Mouse (Mus musculus) 3T3-L1 (cell line): ENCODE measurements at regions not wholly inside any gene's neighbourhood (a gene's known extent, or its start where the extent isn't known, plus 50 kb on each side); places are given as distances from the start of the nearest gene placed in this dataset.

ENCODE experiments used
- DNase-seq: peaks from one replicate; pipeline ENCODE4 v3.0.0-alpha.2; 2015; ENCODE audit warnings: low read depth, low spot score

DNA sequence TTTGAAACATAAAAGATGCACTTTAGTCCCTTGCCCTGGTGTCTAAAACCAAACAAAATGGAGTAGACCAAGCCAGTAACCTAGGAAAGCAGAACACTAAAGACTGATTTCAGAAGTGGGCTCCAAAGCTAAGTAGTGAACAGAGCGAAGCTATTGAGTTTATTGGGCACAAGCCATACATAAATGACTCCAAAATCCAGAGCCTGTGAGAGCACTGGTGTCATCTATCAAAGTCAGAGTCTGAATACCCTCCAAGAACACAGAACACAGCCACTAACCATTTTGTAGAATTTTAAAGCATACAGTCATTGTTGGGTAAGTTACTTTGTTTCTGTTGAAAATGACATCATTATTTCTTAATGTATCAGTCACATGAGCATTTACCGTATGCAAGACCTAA, 175.0 kb upstream of the Lrig3 start:
- DNase-seq, result peak; percentile 20

DNA sequence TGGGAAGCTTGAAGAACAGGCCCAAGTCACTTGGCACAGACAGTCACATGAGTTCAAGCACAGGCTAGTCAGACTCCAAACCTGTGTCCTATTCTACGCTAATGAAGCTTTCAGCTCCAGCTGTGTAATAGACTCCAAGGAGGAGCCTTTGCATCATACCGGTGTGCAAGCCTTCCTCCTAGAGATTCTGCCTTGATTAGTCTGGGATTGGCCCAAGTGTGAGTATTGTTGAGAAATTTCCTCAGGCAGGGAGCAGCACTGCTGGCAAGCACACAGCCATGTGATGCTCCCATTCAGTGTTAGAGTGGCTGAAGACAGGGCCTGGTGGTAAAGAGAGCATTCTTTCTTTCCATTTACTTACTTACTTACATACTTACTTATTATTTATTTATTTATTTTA, 171.5 kb upstream of the Lrig3 start:
- DNase-seq, result no peak

DNA sequence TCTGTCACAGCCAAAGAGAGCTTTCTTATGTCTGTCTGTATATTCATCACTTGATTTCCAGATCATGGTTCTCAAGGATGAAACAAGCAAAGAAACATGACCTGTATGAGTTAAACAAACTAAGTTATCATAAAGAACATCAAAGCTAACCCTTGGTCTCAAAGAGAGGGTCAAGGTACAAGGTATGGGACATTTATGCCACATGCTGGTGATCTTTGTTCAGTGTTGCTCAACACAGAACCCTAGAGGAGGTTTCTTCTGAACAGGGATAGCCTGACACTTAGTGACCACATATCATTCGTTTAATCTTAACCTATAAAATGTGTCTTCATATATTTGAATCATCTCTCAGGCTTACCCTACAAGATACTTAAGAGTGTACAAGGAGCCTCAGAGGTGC, 170.6 kb upstream of the Lrig3 start:
- no peak for DNase-seq

DNA sequence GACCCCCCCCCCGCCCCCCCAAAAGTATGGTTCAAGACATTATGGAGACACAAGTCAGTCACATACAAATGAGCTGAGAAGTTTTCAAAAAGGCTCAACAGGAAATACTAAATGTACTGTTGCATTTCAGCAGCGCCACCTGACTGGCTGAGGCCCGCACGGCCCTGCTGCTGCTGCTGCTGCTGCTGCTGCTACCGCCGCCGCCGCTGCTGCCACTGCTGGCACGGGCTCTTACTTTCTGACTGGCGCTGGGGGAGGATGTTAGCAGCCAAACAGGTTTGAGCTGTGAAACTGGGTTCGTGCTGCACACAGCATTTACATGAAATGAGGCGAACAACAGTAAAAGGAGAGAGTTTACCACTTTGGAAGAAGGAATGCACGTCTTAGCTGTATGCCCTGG, 167.3 kb upstream of the Lrig3 start:
- no peak for DNase-seq

DNA sequence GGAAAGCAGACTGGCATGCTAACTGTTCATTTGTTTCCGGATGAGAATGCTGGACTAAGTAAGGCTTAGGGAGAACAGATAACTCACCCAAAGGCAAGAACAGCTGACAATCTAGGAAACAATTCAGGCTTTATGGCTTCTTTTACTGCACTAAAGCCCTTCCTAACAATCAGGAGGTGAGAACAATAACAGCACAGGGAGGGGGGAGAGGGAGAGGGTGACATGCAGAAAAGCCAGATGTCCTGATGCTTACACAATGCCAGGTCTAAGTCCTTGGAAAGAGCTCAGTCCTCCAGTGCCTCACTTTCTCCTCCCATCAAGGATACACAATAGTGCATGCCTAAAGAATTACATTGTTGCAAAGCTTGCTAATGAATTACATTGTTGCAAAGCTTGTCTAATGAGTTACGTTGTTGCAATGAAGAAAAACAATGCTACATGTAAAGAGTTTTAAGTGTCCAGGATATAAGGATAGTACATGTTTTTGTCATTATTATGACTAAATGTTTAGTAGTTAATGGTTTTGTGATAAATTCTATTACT, 165.3 kb upstream of the Lrig3 start:
- DNase-seq, result no peak

DNA sequence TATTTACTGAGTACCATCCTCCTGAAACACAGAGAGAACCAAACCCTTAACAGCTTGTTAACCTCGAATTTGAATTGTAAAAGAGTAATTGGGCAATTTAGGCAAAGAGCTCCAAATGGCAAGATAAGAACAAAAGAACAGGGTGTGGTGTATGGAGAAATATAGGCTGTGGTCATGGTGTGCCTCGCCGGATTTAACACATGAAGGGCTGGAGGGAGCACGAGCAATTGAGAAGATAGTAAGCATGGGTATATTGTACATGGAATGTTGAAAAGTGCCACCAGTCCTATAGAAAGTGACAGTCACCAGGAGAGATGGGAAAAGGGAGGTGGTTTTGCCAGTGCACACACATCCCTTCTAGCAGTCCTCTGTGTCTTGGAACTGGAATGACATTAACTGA, 164.5 kb upstream of the Lrig3 start:
- no peak for DNase-seq

DNA sequence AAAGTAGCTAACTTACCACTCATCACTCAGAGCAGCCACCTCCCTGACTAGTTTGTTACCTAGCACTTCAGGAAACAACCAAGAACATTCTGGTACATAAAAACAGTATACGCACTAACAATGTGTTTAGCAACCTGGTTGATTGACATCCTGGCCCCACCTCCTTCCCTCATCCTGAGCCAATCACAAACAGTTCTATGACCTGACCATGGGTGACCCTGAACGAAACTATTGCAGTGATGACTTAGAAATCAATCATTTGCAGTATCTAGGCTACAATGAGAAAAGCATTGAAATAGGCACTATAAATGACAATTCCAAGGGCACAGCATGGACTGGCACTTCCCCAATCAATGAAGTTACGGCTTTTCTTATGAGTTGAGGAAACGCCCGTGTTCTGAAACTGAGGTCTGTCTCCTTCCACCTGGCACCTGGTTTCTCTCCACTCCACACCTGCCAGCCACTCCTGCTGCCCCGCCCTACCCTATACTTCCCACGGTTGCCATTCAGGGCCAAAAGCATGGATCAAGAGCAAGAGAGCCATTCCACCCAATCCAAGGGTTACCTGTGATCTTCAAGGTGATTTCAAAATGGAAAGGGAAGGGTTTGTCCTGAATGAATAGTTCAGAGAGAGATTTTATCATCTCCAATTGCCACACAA, 162.9 kb upstream of the Lrig3 start:
- DNase-seq, result no peak

DNA sequence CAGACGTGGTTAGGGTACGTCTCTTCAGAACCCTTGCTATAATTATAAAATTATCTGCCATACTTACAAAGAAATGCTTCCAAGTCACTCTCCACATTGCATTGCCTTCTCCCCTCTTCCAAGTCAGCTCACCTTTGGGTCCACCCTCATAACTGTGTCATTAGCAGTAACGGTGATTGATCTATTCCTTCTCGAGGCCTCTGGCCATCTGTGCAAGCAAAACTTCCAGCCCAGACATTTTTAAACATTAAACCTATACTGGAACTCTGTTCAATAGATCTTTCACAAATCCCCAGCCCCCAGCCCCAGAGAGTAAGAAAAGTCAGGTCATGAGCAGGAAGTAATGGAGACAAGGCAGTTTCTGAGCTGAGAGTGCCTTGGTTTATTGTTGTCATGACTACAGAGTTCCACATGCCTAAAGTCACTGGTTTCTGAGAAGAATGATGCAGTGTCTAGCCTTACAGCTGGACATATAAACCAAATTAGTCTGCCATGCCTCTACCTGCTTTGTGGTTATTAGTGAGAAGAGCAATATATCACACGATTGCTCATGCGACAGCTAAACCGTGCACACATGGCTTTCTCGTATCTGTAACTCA, 156.1 kb upstream of the Lrig3 start:
- DNase-seq, result peak; percentile 5

DNA sequence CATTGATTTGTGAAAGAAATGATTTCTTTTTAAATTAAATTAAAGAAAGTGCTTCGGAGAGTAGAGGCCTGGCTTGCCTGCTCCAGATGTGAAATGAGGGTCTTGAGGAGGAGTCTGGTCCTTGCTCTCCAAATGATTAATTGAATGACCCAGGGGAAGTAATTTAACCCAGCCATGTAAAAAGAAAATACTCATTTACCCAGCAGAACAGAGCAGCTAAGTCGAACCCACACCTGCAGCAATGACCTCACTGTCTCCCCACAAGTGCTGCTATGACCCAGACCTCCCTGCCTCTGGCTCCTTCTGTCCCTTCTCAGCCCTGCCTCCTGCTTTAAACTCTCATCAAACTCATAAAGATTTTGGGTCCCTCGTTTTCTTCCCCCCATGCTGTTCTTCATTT, 155.4 kb upstream of the Lrig3 start:
- no peak for DNase-seq

DNA sequence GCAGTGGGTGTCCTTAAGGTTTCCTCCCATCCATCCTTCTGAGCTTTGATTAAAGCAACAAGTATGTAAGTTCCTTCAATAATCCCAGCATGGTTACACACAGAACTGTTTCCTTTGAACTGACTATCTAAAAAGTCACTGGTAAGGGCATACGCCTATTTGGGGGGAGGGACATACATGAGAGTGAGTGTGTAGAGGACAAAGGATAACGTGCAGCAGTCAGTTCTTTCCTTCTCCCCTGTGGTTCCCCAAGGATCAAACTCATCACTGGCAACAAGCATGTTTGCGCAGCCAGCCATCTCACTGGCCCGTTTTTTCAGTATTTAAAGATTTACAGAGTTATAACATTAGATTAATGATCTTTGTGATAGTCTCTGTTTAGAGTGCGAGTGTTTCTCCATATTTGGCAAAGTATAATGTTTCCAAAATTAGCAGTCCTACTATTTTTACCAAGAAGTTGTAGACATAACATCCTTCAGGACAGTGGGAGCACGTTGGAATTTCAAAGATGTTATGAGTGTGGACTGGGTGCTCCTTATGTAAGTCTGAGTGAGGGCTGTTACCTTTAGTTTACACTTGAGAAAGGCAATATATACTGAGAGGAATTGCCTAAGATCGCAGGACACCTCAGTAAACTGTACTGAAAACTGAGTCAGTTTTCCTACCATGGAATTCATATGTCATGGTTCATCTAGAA, 151.6 kb upstream of the Lrig3 start:
- DNase-seq, result no peak

DNA sequence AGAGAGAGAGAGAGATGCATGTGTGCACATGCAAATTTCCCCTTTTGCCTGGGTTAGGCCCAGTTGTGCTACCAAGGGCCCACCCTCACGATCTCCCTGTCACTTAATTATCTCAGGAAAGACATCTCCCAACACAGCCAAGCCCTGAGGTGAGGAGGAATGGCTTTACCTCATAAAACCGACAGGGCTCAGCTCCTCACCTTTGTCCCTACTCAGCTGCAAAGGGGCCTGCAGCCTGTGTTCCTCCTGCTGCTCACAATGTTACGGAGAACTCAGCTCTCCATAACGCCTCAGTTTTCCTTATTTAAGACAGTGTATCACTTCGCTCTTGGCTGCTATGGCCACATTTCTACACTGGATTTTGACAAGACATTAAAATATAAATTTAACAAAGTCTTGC, 133.8 kb upstream of the Lrig3 start:
- DNase-seq, result no peak

DNA sequence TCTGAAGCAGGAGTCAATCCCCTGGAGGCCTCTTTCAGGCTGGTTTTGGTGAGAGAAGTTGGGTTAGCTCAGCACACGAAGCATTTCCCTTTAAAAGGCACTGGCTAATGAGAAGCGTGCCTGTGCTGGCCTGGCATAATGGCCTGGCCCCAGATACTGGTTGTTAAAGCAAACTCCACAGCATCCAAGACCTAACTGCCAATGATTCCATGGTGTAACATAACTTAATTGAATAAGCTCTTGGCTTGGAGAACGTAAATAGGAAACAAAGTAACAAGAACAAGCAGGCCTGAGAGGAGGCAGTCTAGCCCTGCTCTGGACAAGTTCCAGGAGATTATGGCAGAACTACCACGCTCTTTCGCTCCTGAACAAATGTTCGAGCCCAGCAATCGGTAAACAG, 133.2 kb upstream of the Lrig3 start:
- DNase-seq, result no peak

DNA sequence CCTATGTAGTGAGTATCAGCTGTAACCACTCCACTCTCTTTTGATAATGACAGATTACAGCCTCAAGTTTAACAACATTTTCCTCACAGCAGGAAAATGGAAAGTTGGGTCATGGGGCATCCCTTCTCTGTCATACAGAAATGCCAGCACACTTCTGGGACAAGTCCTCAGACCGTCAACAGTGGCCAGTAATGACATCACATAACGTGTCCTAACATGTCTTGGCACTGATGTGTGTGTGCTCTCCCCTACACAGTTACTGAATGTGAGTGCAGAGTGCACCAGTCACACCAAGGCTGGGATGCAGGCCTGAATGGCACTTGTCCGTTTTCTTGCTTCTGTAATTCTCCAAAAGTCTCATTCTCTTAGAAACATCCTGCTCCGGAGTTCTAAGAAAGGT, 132.0 kb upstream of the Lrig3 start:
- DNase-seq, result no peak

DNA sequence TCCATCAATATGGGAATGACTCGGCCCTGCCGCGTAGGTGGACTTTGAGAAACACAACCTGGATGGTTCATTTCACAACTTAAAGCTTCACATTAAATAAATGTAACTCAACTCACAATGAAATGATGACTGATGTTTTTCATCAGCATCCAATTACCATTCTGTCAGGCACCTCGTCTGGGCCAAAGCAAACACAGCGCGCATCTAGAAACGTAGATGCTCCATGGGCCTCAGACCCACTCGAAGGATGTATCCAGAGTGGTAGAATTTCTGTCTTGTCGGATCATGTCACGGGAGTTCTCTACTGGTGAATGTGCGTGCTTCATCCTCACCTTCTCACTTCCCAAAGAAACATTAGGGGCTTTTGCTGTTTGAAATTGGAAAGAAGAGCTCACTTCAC, 127.0 kb upstream of the Lrig3 start:
- DNase-seq, result no peak

DNA sequence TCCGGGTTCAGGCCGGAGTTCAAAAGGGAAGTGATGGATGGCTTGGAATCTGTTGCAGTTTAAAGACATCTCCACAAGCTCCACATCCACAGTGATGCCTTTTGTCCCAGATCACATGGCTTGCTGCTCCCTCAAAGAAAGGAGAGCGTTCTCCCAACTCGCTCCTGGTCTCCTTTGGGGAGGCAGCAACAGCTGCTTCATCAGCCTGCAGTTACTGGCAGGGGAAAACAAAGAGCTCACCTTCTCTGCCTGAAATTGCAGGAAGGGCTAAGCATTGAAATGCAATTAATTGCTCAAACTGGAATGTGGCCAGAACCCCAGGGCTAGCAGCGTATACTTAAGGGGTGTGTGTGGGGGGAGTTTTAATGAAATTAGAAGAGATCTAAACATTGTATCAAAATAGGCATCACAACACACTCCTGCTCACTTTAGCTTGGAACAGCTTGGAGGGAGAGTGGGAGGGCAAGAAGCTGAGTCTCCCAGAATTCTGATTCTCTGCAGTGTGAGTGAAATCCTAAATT, 126.3 kb upstream of the Lrig3 start:
- DNase-seq, result no peak

DNA sequence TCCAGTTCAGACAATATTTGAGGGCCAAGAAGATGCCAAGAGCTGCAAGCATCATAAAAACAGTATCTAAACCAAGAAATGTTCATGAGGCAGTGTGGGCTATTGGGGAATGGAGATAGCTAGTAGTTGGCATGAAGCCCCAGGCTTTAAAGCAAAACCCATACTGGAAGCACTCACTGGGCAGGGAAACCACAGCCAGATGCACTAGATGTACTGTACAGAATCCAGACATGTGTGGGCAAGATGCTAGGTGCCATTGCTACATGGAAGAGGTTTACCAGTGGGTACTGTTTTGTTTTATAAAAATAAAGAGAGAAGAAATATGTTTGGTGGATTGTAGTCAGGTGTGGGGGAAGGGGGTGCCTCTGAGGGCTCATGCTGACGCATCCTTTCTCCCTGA, 125.6 kb upstream of the Lrig3 start:
- no peak for DNase-seq

DNA sequence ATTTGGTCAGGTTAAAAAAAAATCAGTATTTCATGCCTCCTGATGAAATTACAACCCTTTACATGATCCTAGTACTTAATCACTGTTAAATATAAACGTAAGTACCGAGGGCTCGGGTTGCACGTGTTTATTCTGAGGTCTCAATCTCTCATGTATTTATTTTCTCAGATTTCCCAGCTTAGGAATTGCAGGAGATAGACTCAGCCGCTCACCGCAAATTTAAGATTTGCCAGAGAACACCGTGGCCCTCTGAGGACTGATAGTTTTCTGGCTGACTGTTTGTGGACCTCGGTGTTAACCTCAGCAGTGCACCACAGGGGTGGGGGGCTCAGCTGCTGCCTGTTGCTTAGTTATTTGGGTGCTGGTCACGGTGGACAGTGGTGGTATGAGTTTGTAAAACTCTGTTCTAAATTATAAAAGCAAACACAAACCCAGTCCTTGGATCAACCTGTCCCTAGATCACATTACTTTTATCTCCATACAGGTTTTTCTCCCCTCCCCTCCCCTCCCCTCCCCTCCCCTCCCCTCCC, 121.6 kb upstream of the Lrig3 start:
- DNase-seq, result no peak

DNA sequence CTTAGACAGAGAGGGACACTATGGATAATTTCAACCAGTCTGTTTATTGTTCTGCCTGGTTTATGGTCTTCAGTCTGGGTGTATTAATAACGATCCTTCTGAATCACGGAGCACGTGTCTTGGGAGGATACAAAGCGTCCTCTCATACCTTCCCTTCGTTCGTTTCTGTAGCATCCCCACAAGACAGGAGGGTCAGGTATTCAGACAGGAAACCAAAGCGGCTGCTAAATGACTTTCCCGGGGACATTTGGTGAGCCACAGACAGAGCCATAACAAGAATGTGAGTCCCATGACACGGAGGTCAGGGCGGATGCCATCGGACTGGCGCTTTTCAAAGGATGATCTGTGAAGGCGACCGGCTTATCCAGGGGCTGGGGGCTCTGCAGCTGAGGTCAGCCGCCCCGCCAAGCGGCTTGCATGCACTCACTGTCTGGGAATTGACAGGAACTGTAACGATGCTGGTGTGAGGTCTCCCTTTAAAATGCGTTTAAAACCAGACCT, 120.9 kb upstream of the Lrig3 start:
- no peak for DNase-seq

DNA sequence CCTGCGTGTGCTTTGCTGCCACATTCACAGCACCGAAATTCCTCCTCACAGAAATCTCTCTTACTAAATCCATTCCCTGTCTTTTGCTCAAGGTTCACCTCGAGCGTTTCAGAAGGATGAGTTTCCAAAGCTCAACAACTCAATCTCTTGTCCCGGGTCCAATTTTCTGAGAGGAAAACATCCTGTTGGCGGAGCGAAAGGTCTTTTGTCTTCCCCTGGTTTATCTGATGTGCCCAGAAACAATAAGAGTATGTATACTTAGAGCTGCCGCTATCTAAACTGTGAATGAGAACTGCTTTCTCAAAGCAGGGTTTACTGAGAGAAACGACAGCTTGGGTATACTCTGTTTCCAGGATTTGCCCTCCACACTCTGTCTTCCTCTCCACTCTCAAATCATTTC, 115.6 kb upstream of the Lrig3 start:
- DNase-seq, result no peak

DNA sequence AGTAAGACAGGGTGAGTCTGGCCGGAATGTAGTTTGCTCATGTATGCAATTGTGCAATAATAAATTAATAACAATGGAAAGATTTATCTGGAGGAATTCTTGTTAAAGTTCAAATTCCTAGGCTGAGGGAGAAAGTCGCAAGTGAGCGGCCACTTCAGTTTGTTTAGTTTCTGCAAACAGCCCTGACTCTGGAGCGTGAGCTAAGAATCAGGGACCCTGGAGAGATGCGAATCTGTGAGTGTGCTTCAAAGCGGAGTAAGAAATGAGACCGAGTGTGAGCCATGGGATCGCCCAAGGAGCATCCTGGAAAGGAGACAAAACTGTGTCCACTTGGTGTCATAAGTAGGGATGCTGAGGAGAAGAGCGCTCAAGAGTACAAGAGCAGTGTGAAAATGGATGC, 104.2 kb upstream of the Lrig3 start:
- no peak for DNase-seq

DNA sequence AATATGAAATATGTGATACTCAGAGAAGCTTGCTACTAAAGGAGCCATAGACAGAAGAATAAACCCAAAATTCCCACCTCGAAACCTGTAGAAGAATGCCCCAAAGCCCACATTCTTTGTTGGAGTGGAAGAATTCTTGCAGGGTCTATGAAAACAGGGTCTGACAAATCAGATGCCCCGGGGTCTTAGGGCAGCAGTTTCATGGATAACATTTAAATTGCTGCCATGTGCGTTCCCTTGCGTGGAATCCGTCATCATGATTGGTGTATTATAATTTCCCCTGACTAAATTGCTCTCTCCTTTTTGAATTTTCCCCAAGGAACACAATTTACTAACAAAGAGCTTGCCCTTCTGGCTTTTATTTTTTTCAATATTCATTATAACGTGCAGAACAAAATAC, 99.6 kb upstream of the Lrig3 start:
- DNase-seq, result no peak

DNA sequence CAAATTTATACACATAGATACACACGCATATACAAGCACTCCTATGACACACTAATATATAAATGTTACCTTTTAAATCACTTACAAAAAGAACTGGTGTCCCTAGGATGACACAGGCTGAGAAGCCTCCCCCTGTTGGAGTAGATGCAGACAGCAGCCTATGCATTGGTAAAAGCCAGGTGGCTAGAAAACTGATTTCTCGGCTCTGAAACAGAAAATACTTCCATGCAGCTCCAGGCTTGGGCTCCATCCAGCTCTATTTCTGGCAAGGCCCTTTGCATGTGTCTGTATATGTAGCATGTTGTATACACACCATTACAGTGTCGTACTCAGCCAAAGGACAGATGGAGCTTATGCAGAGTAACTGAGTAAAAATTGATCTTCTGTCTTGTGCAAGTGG, 81.4 kb upstream of the Lrig3 start:
- no peak for DNase-seq
